Mouse (Mus musculus) brain, embryonic 14.5 days (tissue): ENCODE measurements at regions not wholly inside any gene's neighbourhood (a gene's known extent, or its start where the extent isn't known, plus 50 kb on each side); places are given as distances from the start of the nearest gene placed in this dataset.

Source experiments
- CTCF ChIP-seq: fragments of 200-500 bp; IDR thresholded peaks from 2 replicates; pipeline ENCODE4 v1.5.1; 2012; ENCODE audit warnings: inconsistent platforms, mild to moderate bottlenecking, moderate library complexity, borderline replicate concordance; ENCODE audit not compliant: insufficient read depth, insufficient read length; ENCODE audit errors: extremely low read depth
- POLR2A ChIP-seq: fragments of 200-500 bp; IDR thresholded peaks from 2 replicates; pipeline ENCODE4 v1.6.1; 2012; ENCODE audit warnings: mild to moderate bottlenecking, inconsistent platforms, borderline replicate concordance; ENCODE audit not compliant: poor library complexity, insufficient read depth, insufficient read length, severe bottlenecking; ENCODE audit errors: extremely low read depth

- no peak for TF ChIP-seq CTCF
- TF ChIP-seq POLR2A = no peak
Observed at GRCm38 (mm10) chr3:105359636-105360035, 92.5 kb upstream of the Kcnd3 start.
